Mouse (Mus musculus): Measurements from ENCODE around the gene Stx18. TPM values are rescaled to one million over a fixed set of nuclear protein-coding genes. Genes with fewer than 3 reads are reported as not detected.

The Stx18 gene
- polyA plus RNA-seq, 1 experiment from 2014 or later: 71.4 TPM

Other genes with a start within 250 kb of the Stx18 start
- 330 and 367 TPM in 2 replicates for gene Msx1, start 214.2 kb upstream of the Stx18 start, polyA plus RNA-seq (2014; fragmentation: Nextera tagmentation; extraction: Ambion mirVana)
- gene Nsg1, start 121.2 kb downstream of the Stx18 start, polyA plus RNA-seq (2014; fragmentation: Nextera tagmentation; extraction: Ambion mirVana): 59.6 and 67.5 TPM in 2 replicates
- 12.1 and 13.4 TPM in 2 replicates for gene Zbtb49, start 181.7 kb downstream of the Stx18 start, polyA plus RNA-seq (2014; fragmentation: Nextera tagmentation; extraction: Ambion mirVana)
- gene Lyar, start 181.7 kb downstream of the Stx18 start, polyA plus RNA-seq (2014; fragmentation: Nextera tagmentation; extraction: Ambion mirVana): 149 and 164 TPM in 2 replicates
- 83.6 and 86.1 TPM in 2 replicates for gene Tmem128, start 221.4 kb downstream of the Stx18 start, polyA plus RNA-seq (2014; fragmentation: Nextera tagmentation; extraction: Ambion mirVana)
- 0.13 and 0.21 TPM in 2 replicates for gene Otop1, start 237.2 kb downstream of the Stx18 start, polyA plus RNA-seq (2014; fragmentation: Nextera tagmentation; extraction: Ambion mirVana)

Data from embryonic facial prominence, embryonic 11.5 days (tissue).